Mouse (Mus musculus) ES-E14 (cell line): Measurements from ENCODE around the gene Nptxr.

Experiments used
- CHD2 ChIP-seq: IDR thresholded peaks from 2 replicates; pipeline ENCODE4 v1.6.1; 2014; ENCODE audit warnings: mild to moderate bottlenecking, low read depth, low read length, inconsistent platforms
- HCFC1 ChIP-seq: IDR thresholded peaks from 2 replicates; pipeline ENCODE4 v1.6.1; 2012; ENCODE audit warnings: low read length, inconsistent platforms, borderline replicate concordance; ENCODE audit not compliant: insufficient read depth
- MAFK ChIP-seq: IDR thresholded peaks from 2 replicates; pipeline ENCODE4 v1.6.1; 2014; ENCODE audit warnings: mild to moderate bottlenecking, low read depth, low read length, inconsistent platforms; ENCODE audit not compliant: insufficient read depth

DNA sequence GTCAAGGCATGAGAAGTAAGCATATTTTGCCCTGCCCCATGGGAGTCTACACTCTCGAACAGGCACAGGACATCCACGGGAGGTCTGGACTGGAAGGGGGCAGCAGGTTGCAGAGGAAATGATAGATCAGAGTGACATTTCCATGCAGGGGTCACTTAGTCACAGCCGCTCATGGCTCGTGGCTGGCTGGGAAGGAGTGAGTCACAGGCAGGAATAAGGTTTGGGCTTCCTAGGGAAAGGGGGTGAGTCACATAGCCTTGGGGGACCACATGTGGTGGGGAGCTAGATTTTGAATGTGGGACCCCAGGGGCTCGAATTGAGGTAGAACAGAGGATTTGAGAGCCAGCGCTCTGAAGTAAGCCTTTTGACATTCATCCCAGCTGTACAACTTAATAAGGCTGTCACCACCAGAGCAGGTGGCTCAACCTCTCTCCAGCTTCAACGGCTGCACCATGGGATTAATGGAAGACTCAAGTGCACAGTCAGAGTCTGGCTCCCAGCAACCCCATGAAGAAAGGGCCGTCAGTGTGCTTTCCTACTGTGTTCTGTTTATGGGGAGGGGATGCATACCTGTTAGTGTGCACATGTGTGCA, 9.2 kb upstream of the Nptxr start:
- no peak for TF ChIP-seq HCFC1
- no peak for TF ChIP-seq MAFK
- TF ChIP-seq CHD2 = no peak
